Mouse (Mus musculus) heart, postnatal 0 days (tissue): ENCODE measurements around the gene Dennd6a. TPM values are rescaled to one million over a fixed set of nuclear protein-coding genes. Genes with fewer than 3 reads are reported as not detected.

Experiments
- ATAC-seq: fragments of 200-750 bp; cut with Nextera tagmentation; 2 replicates; pipeline ENCODE4 v1.8.0; 2017; ENCODE audit warnings: low read depth, moderate number of reproducible peaks, moderate library complexity; ENCODE audit not compliant: insufficient read depth
- DNase-seq: peaks from one replicate; pipeline ENCODE4 v3.0.0-alpha.2; 2016; ENCODE audit warnings: low spot score
- H3K27ac ChIP-seq: fragments of 300-500 bp; sonication (generic); 2 replicates; pipeline ENCODE4 v1.5.1; 2014; ENCODE audit warnings: low read depth, mild to moderate bottlenecking
- H3K27me3 ChIP-seq: fragments of 300-500 bp; sonication (generic); 2 replicates; pipeline ENCODE4 v1.6.1; 2014; ENCODE audit warnings: low read length, mixed read lengths; ENCODE audit not compliant: control insufficient read depth, insufficient read depth
- H3K36me3 ChIP-seq: fragments of 300-500 bp; sonication (generic); replicated peaks from 2 replicates; pipeline ENCODE4 v1.6.1; 2014; ENCODE audit warnings: low read length, mixed read lengths; ENCODE audit not compliant: control insufficient read depth, insufficient read depth
- H3K4me1 ChIP-seq: fragments of 300-500 bp; sonication (generic); 2 replicates; pipeline ENCODE4 v1.6.1; 2014; ENCODE audit warnings: antibody characterized with exemption; ENCODE audit not compliant: control insufficient read depth, insufficient read depth
- H3K4me2 ChIP-seq: fragments of 300-500 bp; sonication (generic); 2 replicates; pipeline ENCODE4 v1.6.1; 2014; ENCODE audit warnings: low read depth, mild to moderate bottlenecking, low read length, moderate library complexity
- H3K4me3 ChIP-seq: fragments of 300-500 bp; sonication (generic); 2 replicates; pipeline ENCODE4 v1.5.1; 2014; ENCODE audit warnings: low read depth, low read length
- H3K9ac ChIP-seq: fragments of 300-500 bp; sonication (generic); replicated peaks from 2 replicates; pipeline ENCODE4 v1.6.1; 2014; ENCODE audit warnings: low read depth, low read length, mixed read lengths
- H3K9me3 ChIP-seq: fragments of 300-500 bp; sonication (generic); replicated peaks from 2 replicates; pipeline ENCODE4 v1.6.1; 2016; ENCODE audit warnings: low read length; ENCODE audit not compliant: control insufficient read depth
- CTCF ChIP-seq: IDR thresholded peaks from 2 replicates; pipeline ENCODE4 v1.5.1; 2016; ENCODE audit warnings: antibody characterized with exemption, control low read depth, low read depth
- EP300 ChIP-seq: IDR thresholded peaks from 2 replicates; pipeline ENCODE4 v1.6.1; 2016; ENCODE audit warnings: antibody characterized with exemption, low read depth
- WGBS: fragments of 180-500 bp; shearing (Covaris S2); extraction: QIAGEN DNeasy Blood & Tissue Kit; methylation state at CpG from one replicate; pipeline ENCODE4 v1.1.7; 2014; 5-methylcytosine and 5-hydroxymethylcytosine counted together
- polyA plus RNA-seq: library from polyadenylated mRNA; unstranded; fragments of >200 nt; fragmentation: Nextera tagmentation; extraction: Ambion mirVana; gene quantifications from 2 replicates; pipeline ENCODE4 v1.2.1, GENCODE M21; 2015
- total RNA-seq: library from RNA; depleted of rRNA; stranded (reverse); fragments of >200 nt; gene quantifications from 2 replicates; pipeline ENCODE4 v1.2.3, GENCODE M21; 2014; ENCODE audit warnings: low replicate concordance

Gene Dennd6a
- total and polyA plus RNA-seq, 2 experiments from 2014 or later, result 16.0 to 32.4 TPM

DNA sequence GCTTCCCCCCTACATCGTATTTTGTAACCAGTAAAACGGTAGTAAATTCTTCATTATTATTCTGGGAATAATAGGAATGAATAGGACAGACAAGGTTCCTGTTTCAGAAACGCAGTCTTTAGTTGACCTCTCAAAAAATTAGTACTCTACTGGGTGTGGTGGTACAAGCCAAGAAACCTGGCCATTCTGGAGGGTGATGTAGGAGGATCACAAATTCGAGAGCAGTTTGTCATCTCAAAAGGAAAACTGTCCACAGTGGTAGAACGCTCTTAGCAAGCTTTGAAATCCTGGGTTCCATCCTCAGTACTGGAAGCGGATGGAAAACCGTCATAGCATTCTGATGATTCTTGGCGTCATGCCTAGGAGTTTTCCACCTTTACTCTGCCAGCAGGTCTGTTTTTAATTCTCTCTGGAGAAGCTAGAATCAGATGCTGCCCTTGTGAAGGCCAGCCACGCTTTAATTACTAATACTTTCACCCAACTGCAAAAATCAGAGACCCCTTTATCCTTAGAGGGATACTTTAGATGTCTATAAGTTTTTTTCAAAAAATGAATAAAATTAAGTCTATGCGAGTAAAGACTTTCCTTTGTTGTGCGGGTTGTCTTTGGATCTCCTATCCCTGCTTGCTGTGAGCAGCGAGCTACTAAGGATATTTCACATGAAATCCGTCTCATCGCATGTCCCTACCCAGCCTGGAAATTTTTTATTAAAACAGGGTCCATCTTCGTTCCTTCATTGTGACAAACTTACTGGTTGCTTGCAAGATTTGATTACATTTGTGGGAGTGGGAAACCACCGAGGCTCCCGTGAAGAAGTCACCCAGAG lies 63.6 kb downstream of the Dennd6a start:
- WGBS, result 10% methylated on average over 17 of the region's 17 CpGs

DNA sequence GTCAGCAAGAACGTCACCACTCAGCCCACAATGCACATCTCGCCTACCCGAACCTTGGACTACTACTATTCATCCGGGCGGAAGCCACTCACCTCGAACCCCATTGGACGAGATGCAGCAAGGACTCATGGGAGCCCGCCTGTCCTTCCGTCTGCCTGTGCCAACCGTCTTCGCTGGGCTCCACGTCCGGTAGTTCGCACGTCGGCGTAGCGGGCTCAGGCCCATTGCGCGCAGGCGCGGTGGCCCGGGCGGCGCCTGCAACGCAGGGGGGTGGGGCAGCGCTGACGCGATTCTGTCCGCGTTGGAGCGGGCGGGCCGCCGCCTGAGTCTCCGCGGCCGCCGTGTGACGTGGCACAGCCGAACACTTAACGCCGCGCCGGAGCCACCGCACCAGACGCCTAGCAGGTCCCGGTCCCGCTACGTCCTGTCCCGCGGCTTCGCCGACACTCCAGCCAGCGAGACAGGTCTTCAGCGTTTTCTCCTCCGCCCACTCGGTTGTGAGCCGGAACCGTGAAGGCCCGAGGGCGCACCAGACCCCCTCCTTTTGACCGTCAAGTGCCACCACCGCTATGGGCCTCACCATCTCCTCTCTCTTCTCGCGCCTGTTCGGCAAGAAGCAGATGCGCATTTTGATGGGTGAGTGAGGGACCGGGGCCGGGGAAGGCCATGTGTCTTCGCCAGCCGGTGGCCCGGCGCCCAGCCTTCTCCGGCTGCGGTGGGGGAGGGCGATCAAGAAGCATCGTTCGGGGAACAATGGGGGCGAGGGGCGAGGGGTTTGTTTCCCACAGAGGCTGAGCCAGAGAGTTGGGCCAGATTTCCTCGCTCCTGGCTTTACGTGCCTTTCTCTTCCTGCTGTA lies 64.4 kb downstream of the Dennd6a start, which contains the start of gene Arf4:
Gene Arf4 (plus strand): TSS at position 224 of the 857 bp plus-strand sequence.
- WGBS, result under 1% methylated on average over 79 of the region's 83 CpGs

More for the DNA sequence above, 63.6 kb downstream of the Dennd6a start:
- Histone ChIP-seq H3K9me3 (no peaks in the 10 kb centered on the region), H3K4me3 (peak overlapping the region; percentile 96), H3K36me3 (peaks cover 8% of the 10 kb centered on the region; the same call in 1 of the 2 replicates), H3K27me3 (no peaks in the 10 kb centered on the region), H3K27ac (peak overlapping the region; percentile 96), H3K4me1 (peaks cover 20% of the 10 kb centered on the region), H3K9ac (peak overlapping the region; percentile 62), H3K4me2 (peak overlapping the region; percentile 69)
- ATAC-seq (0 out of 2 replicates have a peak, but pooled peaks have one; percentile 0), DNase-seq (peak; percentile 68)
- TF ChIP-seq EP300, result no peak
- no peak for TF ChIP-seq CTCF

DNA sequence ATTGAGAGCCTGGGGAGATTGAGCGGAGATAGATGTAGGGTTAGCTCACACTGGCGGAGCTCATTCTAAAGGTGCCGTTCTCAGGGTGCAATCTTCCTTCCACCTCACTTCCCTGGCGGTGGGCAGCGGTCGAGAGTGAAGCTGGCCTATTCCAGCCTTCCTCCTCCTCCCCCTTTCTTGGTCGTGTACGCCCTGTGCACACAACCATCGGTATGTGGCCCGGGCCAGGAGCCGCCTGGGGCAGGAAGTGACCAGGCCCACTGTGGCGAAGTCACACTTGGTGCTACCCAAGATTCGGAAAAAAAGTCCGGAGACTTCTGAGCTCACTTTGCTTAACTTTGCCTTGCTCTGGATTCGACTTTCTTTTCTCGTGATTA lies 65.0 kb downstream of the Dennd6a start:
- Histone ChIP-seq H3K9ac (peak overlapping the region; percentile 99), H3K4me1 (peaks cover 28% of the 10 kb centered on the region), H3K36me3 (no peaks in the 10 kb centered on the region), H3K27me3 (no peaks in the 10 kb centered on the region), H3K9me3 (no peaks in the 10 kb centered on the region), H3K4me2 (peak overlapping the region; percentile 85), H3K27ac (peak overlapping the region; percentile 96), H3K4me3 (peak overlapping the region; percentile 96)
- under 1% methylated on average over 16 of the region's 16 CpGs for WGBS
- DNase-seq (peak; percentile 70), ATAC-seq (peak; percentile 34)
- TF ChIP-seq CTCF, result no peak
- TF ChIP-seq EP300, result no peak

More for the DNA sequence above, 64.4 kb downstream of the Dennd6a start, which contains the start of gene Arf4:
- H3K4me2 ChIP-seq, result peak within 1 kb of the TSS; percentile 85
- peaks cover under 1% of the 10 kb centered on the region; the same call in 1 of the 2 replicates for H3K36me3 ChIP-seq
- TF ChIP-seq EP300 (peak; percentile 57), CTCF (no peak)
- peak within 1 kb of the TSS; percentile 96 for H3K27ac ChIP-seq
- peak within 1 kb of the TSS; percentile 99 for H3K9ac ChIP-seq
- ATAC-seq (peak; percentile 97), DNase-seq (peak; percentile 99)
- no peaks in the 10 kb centered on the region for H3K9me3 ChIP-seq
- H3K27me3 ChIP-seq, result no peaks in the 10 kb centered on the region
- peaks cover 22% of the 10 kb centered on the region for H3K4me1 ChIP-seq
- H3K4me3 ChIP-seq, result peak within 1 kb of the TSS; percentile 96

DNA sequence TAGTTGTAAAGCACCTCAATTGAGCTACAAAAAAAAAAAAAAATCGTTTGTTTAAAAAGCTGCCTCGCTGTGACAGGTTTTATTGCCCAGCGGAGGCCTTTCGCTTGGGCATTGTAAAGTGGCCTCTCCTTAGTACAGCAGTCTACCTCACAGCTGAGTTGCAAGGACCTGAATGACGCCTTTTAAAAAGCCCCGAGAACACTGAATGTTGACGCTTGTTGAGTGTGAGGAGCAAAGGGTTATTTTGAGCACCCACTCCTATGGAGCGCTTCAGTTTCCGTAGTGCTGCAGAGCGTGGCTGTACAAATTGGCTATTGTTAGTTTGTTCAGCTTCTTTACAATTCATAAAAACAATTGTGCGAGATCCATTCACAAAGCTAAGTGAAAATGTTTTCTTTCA lies 65.6 kb downstream of the Dennd6a start:
- 2% methylated on average over 11 of the region's 11 CpGs for WGBS
- H3K4me3 ChIP-seq, result peak overlapping the region; percentile 96
- H3K9ac ChIP-seq, result peak overlapping the region; percentile 99
- no peaks in the 10 kb centered on the region for H3K27me3 ChIP-seq
- no peaks in the 10 kb centered on the region for H3K9me3 ChIP-seq
- DNase-seq, result no peak
- ATAC-seq, result no peak
- H3K36me3 ChIP-seq, result no peaks in the 10 kb centered on the region
- H3K4me1 ChIP-seq, result peaks cover 30% of the 10 kb centered on the region
- H3K27ac ChIP-seq, result peak overlapping the region; percentile 96
- peak overlapping the region; percentile 85 for H3K4me2 ChIP-seq
- TF ChIP-seq EP300 (no peak), CTCF (no peak)

DNA sequence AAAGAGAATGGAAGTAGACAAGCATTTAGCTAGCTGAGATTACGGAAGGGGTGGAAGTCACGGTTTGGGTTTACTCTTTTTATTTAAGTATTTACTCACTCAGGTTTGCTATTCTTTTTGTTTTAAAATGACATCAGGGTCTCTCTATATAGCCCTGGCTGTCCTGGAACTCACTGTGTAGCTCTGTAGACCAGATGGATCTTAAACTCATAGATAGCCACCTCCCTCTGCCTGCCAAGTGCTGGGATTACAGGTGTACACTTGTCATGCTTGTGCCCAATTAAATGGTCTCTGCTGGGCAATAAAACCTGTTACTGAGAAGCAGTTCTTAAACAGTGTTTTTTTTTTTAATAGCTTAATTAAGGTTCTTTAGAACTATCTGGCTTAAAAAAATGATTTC lies 66.3 kb downstream of the Dennd6a start:
- Histone ChIP-seq H3K4me2 (peak overlapping the region; percentile 85), H3K4me1 (peaks cover 32% of the 10 kb centered on the region), H3K36me3 (no peaks in the 10 kb centered on the region), H3K27ac (peak overlapping the region; percentile 96; the same call in 1 of the 2 replicates), H3K4me3 (peak overlapping the region; percentile 96), H3K9ac (peak overlapping the region; percentile 99), H3K27me3 (no peaks in the 10 kb centered on the region), H3K9me3 (no peaks in the 10 kb centered on the region)
- no peak for DNase-seq
- WGBS, result 18% methylated on average over 2 of the region's 2 CpGs
- TF ChIP-seq CTCF (peak; percentile 41), EP300 (no peak)
- ATAC-seq, result no peak
